Mouse (Mus musculus) frontal cortex, adult (tissue): Measurements from ENCODE around the gene Fezf1.

ENCODE experiments used
- ATAC-seq: cut with Nextera tagmentation; 2 replicates; pipeline ENCODE4 v1.9.2; 2017; ENCODE audit warnings: mild to moderate bottlenecking, moderate library complexity, mixed read lengths; ENCODE audit not compliant: low TSS enrichment

The Fezf1 gene

GRCm38 (mm10) chr6:23248313-23249052 lies at the start of gene Fezf1:
Gene Fezf1 (minus strand): TSS chr6:23248362.
- ATAC-seq = no peak

GRCm38 (mm10) chr6:23294685-23295084 lies 46.5 kb upstream of the Fezf1 start:
- ATAC-seq = no peak

GRCm38 (mm10) chr6:23288752-23289151 lies 40.6 kb upstream of the Fezf1 start:
- no peak for ATAC-seq

- ATAC-seq = no peak
Observed at GRCm38 (mm10) chr6:23281514-23281820, 33.3 kb upstream of the Fezf1 start.

GRCm38 (mm10) chr6:23280811-23281513 lies 32.8 kb upstream of the Fezf1 start:
- ATAC-seq = no peak

- no peak for ATAC-seq
Observed at GRCm38 (mm10) chr6:23273483-23273882, 25.3 kb upstream of the Fezf1 start.

- no peak for ATAC-seq
Observed at GRCm38 (mm10) chr6:23272979-23273378, 24.8 kb upstream of the Fezf1 start.

GRCm38 (mm10) chr6:23272542-23272941 lies 24.4 kb upstream of the Fezf1 start:
- ATAC-seq = no peak

GRCm38 (mm10) chr6:23260738-23261050 lies 12.5 kb upstream of the Fezf1 start:
- 0 out of 2 replicates have a peak, but pooled peaks have one; percentile 26 for ATAC-seq

GRCm38 (mm10) chr6:23260016-23260737 lies 12.0 kb upstream of the Fezf1 start:
- peak; percentile 68; the same call in 1 of the 2 replicates for ATAC-seq

- ATAC-seq = no peak
Observed at GRCm38 (mm10) chr6:23257981-23258380, 9.8 kb upstream of the Fezf1 start.

- no peak for ATAC-seq
Observed at GRCm38 (mm10) chr6:23255161-23255560, 7.0 kb upstream of the Fezf1 start.

- ATAC-seq = no peak
Observed at GRCm38 (mm10) chr6:23254644-23255043, 6.5 kb upstream of the Fezf1 start.

- ATAC-seq = no peak
Observed at GRCm38 (mm10) chr6:23253353-23254311, 5.5 kb upstream of the Fezf1 start.

- ATAC-seq = no peak
Observed at GRCm38 (mm10) chr6:23252196-23253135, 4.3 kb upstream of the Fezf1 start.

GRCm38 (mm10) chr6:23251431-23251830 lies 3.3 kb upstream of the Fezf1 start:
- ATAC-seq = no peak

GRCm38 (mm10) chr6:23250288-23250955 lies 2.3 kb upstream of the Fezf1 start:
- no peak for ATAC-seq

GRCm38 (mm10) chr6:23249616-23250287 lies 1.6 kb upstream of the Fezf1 start:
- peak; percentile 41 for ATAC-seq

- ATAC-seq = no peak
Observed at GRCm38 (mm10) chr6:23249053-23249401, 865 bp upstream of the Fezf1 start.
